Mouse (Mus musculus) hindbrain, postnatal 0 days (tissue): ENCODE results near the gene Tubgcp6. TPM values are rescaled to one million over a fixed set of nuclear protein-coding genes. Genes with fewer than 3 reads are reported as not detected.
A peak's percentile ranks its signal among the peaks of the same experiment; 100 is the strongest.

Source experiments
- ATAC-seq: fragments of 200-750 bp; cut with Nextera tagmentation; 2 replicates; pipeline ENCODE4 v1.8.0; 2017; ENCODE audit warnings: mild to moderate bottlenecking, moderate TSS enrichment, moderate library complexity
- DNase-seq: peaks from one replicate; pipeline ENCODE4 v3.0.0-alpha.2; 2015; ENCODE audit warnings: low spot score
- H3K27ac ChIP-seq: fragments of 300-500 bp; sonication (generic); 2 replicates; pipeline ENCODE4 v1.5.1; 2014; ENCODE audit warnings: mild to moderate bottlenecking
- H3K27me3 ChIP-seq: fragments of 300-500 bp; sonication (generic); 2 replicates; pipeline ENCODE4 v1.6.1; 2014; ENCODE audit warnings: low read length, mixed read lengths; ENCODE audit not compliant: insufficient read depth
- H3K36me3 ChIP-seq: fragments of 300-500 bp; sonication (generic); 2 replicates; pipeline ENCODE4 v1.6.1; 2014; ENCODE audit warnings: low read length, mixed read lengths; ENCODE audit not compliant: insufficient read depth
- H3K4me1 ChIP-seq: fragments of 300-500 bp; sonication (generic); 2 replicates; pipeline ENCODE4 v1.6.1; 2014; ENCODE audit warnings: antibody characterized with exemption, low read length, mixed read lengths; ENCODE audit not compliant: insufficient read depth
- H3K4me2 ChIP-seq: fragments of 300-500 bp; sonication (generic); 2 replicates; pipeline ENCODE4 v1.6.1; 2014; ENCODE audit warnings: low read depth, mild to moderate bottlenecking, low read length, moderate library complexity, mixed read lengths
- H3K4me3 ChIP-seq: fragments of 300-500 bp; sonication (generic); 2 replicates; pipeline ENCODE4 v1.5.1; 2014; ENCODE audit warnings: low read length
- H3K9ac ChIP-seq: fragments of 300-500 bp; sonication (generic); replicated peaks from 2 replicates; pipeline ENCODE4 v1.6.1; 2014; ENCODE audit warnings: mild to moderate bottlenecking, low read length, moderate library complexity, mixed read lengths
- H3K9me3 ChIP-seq: fragments of 300-500 bp; sonication (generic); 2 replicates; pipeline ENCODE4 v1.6.1; 2016; ENCODE audit warnings: low read length, mixed read lengths
- CTCF ChIP-seq: IDR thresholded peaks from 2 replicates; pipeline ENCODE4 v1.5.1; 2016; ENCODE audit warnings: antibody characterized with exemption, control low read depth, low read depth
- WGBS: fragments of 180-500 bp; shearing (Covaris S2); extraction: QIAGEN DNeasy Blood & Tissue Kit; methylation state at CpG from one replicate; pipeline ENCODE4 v1.1.7; 2014; 5-methylcytosine and 5-hydroxymethylcytosine counted together
- polyA plus RNA-seq: library from polyadenylated mRNA; unstranded; fragments of >200 nt; fragmentation: Nextera tagmentation; extraction: Ambion mirVana; gene quantifications from 2 replicates; pipeline ENCODE4 v1.2.1, GENCODE M21; 2015
- total RNA-seq: library from RNA; depleted of rRNA; stranded (reverse); fragments of >200 nt; gene quantifications from 2 replicates; pipeline ENCODE4 v1.2.3, GENCODE M21; 2014

The Tubgcp6 gene
- total and polyA plus RNA-seq, 2 experiments from 2014 or later = 10.6 to 54.7 TPM

- WGBS = 90% methylated on average over 1 of the region's 1 CpGs
- no peak for TF ChIP-seq CTCF
- Histone ChIP-seq H3K27ac (no peak overlapping the region), H3K9me3 (no peaks in the 10 kb centered on the region), H3K36me3 (peaks cover 48% of the 10 kb centered on the region), H3K9ac (no peak overlapping the region), H3K4me3 (no peak overlapping the region), H3K27me3 (no peaks in the 10 kb centered on the region), H3K4me2 (no peak overlapping the region), H3K4me1 (peaks cover 3% of the 10 kb centered on the region; the same call in 1 of the 2 replicates)
- ATAC-seq = no peak
- no peak for DNase-seq
These were observed 39.0 kb downstream of the Tubgcp6 start for GRCm38 (mm10) chr15:89083906-89084305.

GRCm38 (mm10) chr15:89078208-89078836 is 44.6 kb downstream of the Tubgcp6 start:
- TF ChIP-seq CTCF = no peak
- ATAC-seq (no peak), DNase-seq (no peak)
- H3K4me3 ChIP-seq = no peak overlapping the region
- H3K27me3 ChIP-seq = no peaks in the 10 kb centered on the region
- peaks cover 23% of the 10 kb centered on the region for H3K4me1 ChIP-seq
- WGBS = 67% methylated on average over 9 of the region's 9 CpGs
- H3K9me3 ChIP-seq = no peaks in the 10 kb centered on the region
- peak overlapping the region; percentile 89 for H3K4me2 ChIP-seq
- 0 out of 2 replicates have a peak overlapping the region, but pooled peaks have one; percentile 91 for H3K9ac ChIP-seq
- no peak overlapping the region; the same call in 1 of the 2 replicates for H3K27ac ChIP-seq
- peaks cover 18% of the 10 kb centered on the region; the same call in 1 of the 2 replicates for H3K36me3 ChIP-seq

- Histone ChIP-seq H3K9ac (peak overlapping the region; percentile 91), H3K27me3 (no peaks in the 10 kb centered on the region), H3K4me2 (peak overlapping the region; percentile 89), H3K36me3 (no peaks in the 10 kb centered on the region), H3K27ac (peak overlapping the region; percentile 88), H3K4me3 (peak overlapping the region; percentile 81), H3K9me3 (no peaks in the 10 kb centered on the region), H3K4me1 (peaks cover 23% of the 10 kb centered on the region)
- ATAC-seq = peak; percentile 66
- under 1% methylated on average over 30 of the region's 39 CpGs for WGBS
- 0 out of 2 replicates have a peak, but pooled peaks have one; percentile 1 for TF ChIP-seq CTCF
- DNase-seq = peak; percentile 50
These were observed 46.7 kb downstream of the Tubgcp6 start for GRCm38 (mm10) chr15:89076156-89076731.

GRCm38 (mm10) chr15:89075478-89076147 is 47.3 kb downstream of the Tubgcp6 start:
- ATAC-seq (peak; percentile 93), DNase-seq (peak; percentile 96)
- WGBS = 0% methylated on average over 40 of the region's 59 CpGs
- H3K9ac ChIP-seq = peak overlapping the region; percentile 91
- H3K4me2 ChIP-seq = peak overlapping the region; percentile 89
- no peaks in the 10 kb centered on the region for H3K36me3 ChIP-seq
- no peaks in the 10 kb centered on the region for H3K27me3 ChIP-seq
- TF ChIP-seq CTCF = peak; percentile 34; the same call in 1 of the 2 replicates
- H3K9me3 ChIP-seq = no peaks in the 10 kb centered on the region
- H3K27ac ChIP-seq = peak overlapping the region; percentile 88
- H3K4me1 ChIP-seq = peaks cover 23% of the 10 kb centered on the region
- peak overlapping the region; percentile 81 for H3K4me3 ChIP-seq

GRCm38 (mm10) chr15:89074613-89075477 is 48.1 kb downstream of the Tubgcp6 start, which contains the start of gene Trabd:
Gene Trabd, plus strand, starts transcription at chr15:89075124.
- Histone ChIP-seq H3K27me3 (no peaks in the 10 kb centered on the region), H3K9ac (peak within 1 kb of the TSS; percentile 91), H3K36me3 (no peaks in the 10 kb centered on the region), H3K9me3 (no peaks in the 10 kb centered on the region), H3K4me2 (peak within 1 kb of the TSS; percentile 89), H3K4me3 (peak within 1 kb of the TSS; percentile 81), H3K4me1 (peaks cover 23% of the 10 kb centered on the region), H3K27ac (peak within 1 kb of the TSS; percentile 88)
- 24% methylated on average over 11 of the region's 11 CpGs for whole genome bisulfite sequencing
- TF ChIP-seq CTCF = no peak
- ATAC-seq = peak; percentile 15; the same call in 1 of the 2 replicates
- DNase-seq = peak; percentile 36
